Mouse (Mus musculus): Measurements from ENCODE around the gene Apobr. TPM values are rescaled to one million over a fixed set of nuclear protein-coding genes. Genes with fewer than 3 reads are reported as not detected.

Gene Apobr
- polyA plus RNA-seq, 1 experiment from 2014 or later = 4.0 TPM

DNA sequence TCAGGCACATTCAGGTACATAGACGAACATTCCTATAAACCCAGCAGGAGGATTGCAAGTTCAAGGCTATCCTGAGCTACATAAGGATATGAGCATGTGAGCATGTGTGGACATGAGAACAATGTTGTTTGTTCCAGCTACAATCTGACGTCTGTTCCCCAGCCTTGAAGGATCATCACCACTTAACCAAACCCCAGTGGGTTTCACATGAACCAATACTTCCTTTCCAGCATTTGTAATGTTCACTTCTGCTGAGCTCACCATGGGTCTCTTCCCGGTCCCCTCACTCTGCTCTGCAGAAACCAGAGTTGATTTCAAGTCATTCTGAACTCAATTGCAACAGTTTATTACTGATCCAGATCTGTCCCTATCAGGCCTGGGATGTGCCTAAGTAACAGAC lies 17.9 kb downstream of the Apobr start:
- Histone ChIP-seq H3K4me3 (ENCODE audit: low read depth, low read length) (no peak overlapping the region), H3K4me2 (ENCODE audit: low read depth, low read length) (no peak overlapping the region), H3K36me3 (replicated peaks; ENCODE audit: insufficient read depth, low read length) (no peaks in the 10 kb centered on the region), H3K27me3 (ENCODE audit: insufficient read depth, low read length) (no peaks in the 10 kb centered on the region), H3K4me1 (ENCODE audit: insufficient read depth) (peaks cover 9% of the 10 kb centered on the region), H3K27ac (ENCODE audit: low read depth) (no peak overlapping the region), H3K9ac (replicated peaks) (no peak overlapping the region), H3K9me3 (ENCODE audit: low read length) (no peaks in the 10 kb centered on the region)
- ATAC-seq = no peak
- 39% methylated on average over 3 of the region's 3 CpGs for WGBS (ENCODE audit: insufficient replicate concordance)
- DNase-seq = no peak
- TF ChIP-seq CTCF (IDR thresholded peaks at IDR 0.05; ENCODE audit: low read depth) = no peak
- TF ChIP-seq EP300 (IDR thresholded peaks at IDR 0.05; ENCODE audit: low read depth) = no peak

- Histone ChIP-seq H3K4me3 (ENCODE audit: low read depth, low read length) (no peak overlapping the region), H3K9me3 (ENCODE audit: low read length) (no peaks in the 10 kb centered on the region), H3K36me3 (replicated peaks; ENCODE audit: insufficient read depth, low read length) (no peaks in the 10 kb centered on the region), H3K9ac (replicated peaks) (no peak overlapping the region), H3K4me1 (ENCODE audit: insufficient read depth) (no peaks in the 10 kb centered on the region), H3K27ac (ENCODE audit: low read depth) (peak overlapping the region; percentile 49), H3K4me2 (ENCODE audit: low read depth, low read length) (no peak overlapping the region), H3K27me3 (ENCODE audit: insufficient read depth, low read length) (no peaks in the 10 kb centered on the region)
- WGBS (ENCODE audit: insufficient replicate concordance) = 63% methylated on average over 5 of the region's 5 CpGs
- no peak for DNase-seq
- ATAC-seq = no peak
- TF ChIP-seq EP300 (IDR thresholded peaks at IDR 0.05; ENCODE audit: low read depth) (no peak), CTCF (IDR thresholded peaks at IDR 0.05; ENCODE audit: low read depth) (no peak)
These were observed 21.9 kb downstream of the Apobr start for GRCm38 (mm10) chr7:126606611-126607010.

DNA sequence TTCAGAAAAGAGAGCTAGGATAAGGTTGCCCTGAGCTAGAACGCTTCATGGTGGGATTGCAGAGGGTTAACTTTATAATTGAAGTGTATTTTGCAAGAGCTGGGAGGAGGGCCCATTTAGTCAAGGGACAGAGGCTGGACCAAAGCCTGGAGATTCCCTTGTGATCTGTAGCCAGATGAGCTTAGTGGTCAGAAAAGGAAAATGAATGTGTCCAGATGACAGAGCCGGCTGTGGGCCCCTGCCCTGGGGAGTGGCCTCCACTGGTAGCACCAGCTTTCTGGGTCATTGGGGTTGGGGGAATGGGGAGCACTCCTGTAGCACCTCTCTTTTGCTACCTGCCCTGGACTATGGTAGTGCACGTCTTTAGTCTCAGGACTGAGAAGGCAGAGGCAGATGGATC lies 22.3 kb downstream of the Apobr start:
- Histone ChIP-seq H3K36me3 (replicated peaks; ENCODE audit: insufficient read depth, low read length) (no peaks in the 10 kb centered on the region), H3K9ac (replicated peaks) (no peak overlapping the region), H3K27me3 (ENCODE audit: insufficient read depth, low read length) (no peaks in the 10 kb centered on the region), H3K27ac (ENCODE audit: low read depth) (peak overlapping the region; percentile 49), H3K9me3 (ENCODE audit: low read length) (no peaks in the 10 kb centered on the region), H3K4me1 (ENCODE audit: insufficient read depth) (no peaks in the 10 kb centered on the region), H3K4me2 (ENCODE audit: low read depth, low read length) (no peak overlapping the region), H3K4me3 (ENCODE audit: low read depth, low read length) (no peak overlapping the region)
- DNase-seq (no peak), ATAC-seq (no peak)
- 59% methylated on average over 3 of the region's 3 CpGs for WGBS (ENCODE audit: insufficient replicate concordance)
- TF ChIP-seq CTCF (IDR thresholded peaks at IDR 0.05; ENCODE audit: low read depth) (no peak), EP300 (IDR thresholded peaks at IDR 0.05; ENCODE audit: low read depth) (no peak)

GRCm38 (mm10) chr7:126607796-126608195 lies 23.1 kb downstream of the Apobr start:
- Histone ChIP-seq H3K4me2 (ENCODE audit: low read depth, low read length) (no peak overlapping the region), H3K27ac (ENCODE audit: low read depth) (no peak overlapping the region), H3K36me3 (replicated peaks; ENCODE audit: insufficient read depth, low read length) (no peaks in the 10 kb centered on the region), H3K9ac (replicated peaks) (no peak overlapping the region), H3K27me3 (ENCODE audit: insufficient read depth, low read length) (no peaks in the 10 kb centered on the region), H3K9me3 (ENCODE audit: low read length) (no peaks in the 10 kb centered on the region), H3K4me1 (ENCODE audit: insufficient read depth) (no peaks in the 10 kb centered on the region), H3K4me3 (ENCODE audit: low read depth, low read length) (no peak overlapping the region)
- DNase-seq (no peak), ATAC-seq (no peak)
- TF ChIP-seq CTCF (IDR thresholded peaks at IDR 0.05; ENCODE audit: low read depth) (no peak), EP300 (IDR thresholded peaks at IDR 0.05; ENCODE audit: low read depth) (no peak)
- WGBS (ENCODE audit: insufficient replicate concordance) = 63% methylated on average over 5 of the region's 5 CpGs

DNA sequence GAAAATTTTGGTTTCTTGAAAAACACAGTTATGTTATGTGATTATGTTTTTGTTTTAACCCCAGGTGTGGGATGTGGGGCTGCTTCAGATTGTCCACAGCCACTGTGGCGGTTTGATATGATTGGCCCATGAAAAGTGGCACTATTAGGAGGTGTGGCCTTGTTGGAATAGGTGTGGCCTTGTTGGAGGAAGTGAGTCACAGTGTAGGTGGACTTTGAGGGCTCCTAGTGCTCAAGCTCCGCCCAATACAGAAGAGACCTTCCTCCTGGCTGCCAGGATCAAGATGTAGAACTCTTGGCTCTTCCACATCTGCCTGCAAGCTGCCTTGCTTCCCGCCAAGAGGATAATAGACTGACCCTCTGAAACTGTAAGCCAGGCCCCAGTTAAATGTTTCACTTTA lies 28.0 kb downstream of the Apobr start:
- no peaks in the 10 kb centered on the region for H3K9me3 ChIP-seq (ENCODE audit: low read length)

DNA sequence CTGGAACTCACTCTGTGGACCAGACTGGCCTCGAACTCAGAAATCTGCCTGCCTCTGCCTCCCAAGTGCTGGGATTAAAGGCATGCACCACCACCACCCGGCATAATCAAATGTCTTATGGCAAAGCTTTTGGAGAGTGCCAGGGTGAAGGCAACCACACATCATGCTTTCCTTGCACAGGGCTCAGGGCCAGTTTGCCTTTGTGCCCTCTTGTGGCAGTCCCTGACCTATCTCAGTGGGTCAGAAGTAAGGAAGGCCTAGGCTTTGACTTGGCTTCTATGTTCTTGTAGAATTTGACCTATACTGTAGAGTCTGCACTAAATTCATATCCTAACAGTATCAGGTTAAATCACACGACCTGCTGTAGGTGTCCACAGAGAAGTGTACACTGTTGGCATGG lies 32.0 kb downstream of the Apobr start:
- H3K36me3 ChIP-seq (replicated peaks; ENCODE audit: insufficient read depth, low read length) = no peaks in the 10 kb centered on the region
- H3K4me1 ChIP-seq (ENCODE audit: insufficient read depth) = no peaks in the 10 kb centered on the region
- ATAC-seq = no peak
- no peak overlapping the region for H3K4me2 ChIP-seq (ENCODE audit: low read depth, low read length)
- H3K27ac ChIP-seq (ENCODE audit: low read depth) = no peak overlapping the region
- no peak overlapping the region for H3K9ac ChIP-seq (replicated peaks)
- 61% methylated on average over 3 of the region's 3 CpGs for WGBS (ENCODE audit: insufficient replicate concordance)
- DNase-seq = no peak
- peak; percentile 29 for TF ChIP-seq CTCF (IDR thresholded peaks at IDR 0.05; ENCODE audit: low read depth)
- TF ChIP-seq EP300 (IDR thresholded peaks at IDR 0.05; ENCODE audit: low read depth) = no peak
- H3K9me3 ChIP-seq (ENCODE audit: low read length) = no peaks in the 10 kb centered on the region
- H3K27me3 ChIP-seq (ENCODE audit: insufficient read depth, low read length) = no peaks in the 10 kb centered on the region
- no peak overlapping the region for H3K4me3 ChIP-seq (ENCODE audit: low read depth, low read length)

More for the DNA sequence above, 28.0 kb downstream of the Apobr start:
- Histone ChIP-seq H3K4me2 (ENCODE audit: low read depth, low read length) (no peak overlapping the region), H3K4me1 (ENCODE audit: insufficient read depth) (no peaks in the 10 kb centered on the region), H3K4me3 (ENCODE audit: low read depth, low read length) (no peak overlapping the region), H3K36me3 (replicated peaks; ENCODE audit: insufficient read depth, low read length) (no peaks in the 10 kb centered on the region), H3K27me3 (ENCODE audit: insufficient read depth, low read length) (no peaks in the 10 kb centered on the region), H3K27ac (ENCODE audit: low read depth) (no peak overlapping the region), H3K9ac (replicated peaks) (no peak overlapping the region)
- DNase-seq (no peak), ATAC-seq (no peak)
- TF ChIP-seq EP300 (IDR thresholded peaks at IDR 0.05; ENCODE audit: low read depth) (no peak), CTCF (IDR thresholded peaks at IDR 0.05; ENCODE audit: low read depth) (no peak)
- WGBS (ENCODE audit: insufficient replicate concordance) = 78% methylated on average over 3 of the region's 3 CpGs
